Mouse (Mus musculus) heart, postnatal 36 days (tissue): ENCODE results near the gene Lypla2. TPM values are rescaled to one million over a fixed set of nuclear protein-coding genes. Genes with fewer than 3 reads are reported as not detected.

ENCODE experiments used
- DNase-seq, 2 experiments: peaks; one replicate each; pipeline ENCODE4 v3.0.0; 2021 to 2022
- intact Hi-C: fragments of 180-260 bp; cut with DNase I; formaldehyde crosslinking; loops from one replicate; pipeline ENCODE4 v1.15.1; 2025
- total RNA-seq, 2 experiments: library from RNA; stranded (reverse); gene quantifications; 2 replicates each; pipeline ENCODE4 v1.2.3; 2021

Gene Lypla2
- total RNA-seq, 2 experiments from 2014 or later: 33.3 to 34.7 TPM

DNA sequence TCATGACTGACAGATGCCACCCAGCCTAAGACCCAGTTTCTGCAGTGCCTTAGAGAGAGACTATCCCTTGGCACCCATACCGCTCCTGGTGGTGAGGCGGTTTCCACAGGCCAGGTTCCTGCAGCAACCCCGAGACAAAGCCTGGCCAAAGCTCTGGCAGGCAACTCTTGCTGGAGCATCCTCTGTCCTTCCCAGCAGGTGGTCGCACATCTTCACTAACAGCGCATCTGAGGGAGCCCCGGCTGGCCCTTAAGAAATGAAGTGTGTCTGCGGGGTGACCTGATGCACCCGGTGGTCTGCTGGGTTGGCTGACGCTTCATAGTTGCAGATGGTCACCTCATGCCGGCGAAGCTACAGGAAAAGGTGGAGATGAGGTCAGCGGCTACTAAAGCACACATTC lies 3.7 kb upstream of the Lypla2 start:
- intact Hi-C loops: no loop called here
- DNase-seq: no peak

- intact Hi-C loops: no loop called here
- DNase-seq: no peak
Observed at GRCm38 (mm10) chr4:135972911-135973811, 735 bp upstream of the Lypla2 start.

DNA sequence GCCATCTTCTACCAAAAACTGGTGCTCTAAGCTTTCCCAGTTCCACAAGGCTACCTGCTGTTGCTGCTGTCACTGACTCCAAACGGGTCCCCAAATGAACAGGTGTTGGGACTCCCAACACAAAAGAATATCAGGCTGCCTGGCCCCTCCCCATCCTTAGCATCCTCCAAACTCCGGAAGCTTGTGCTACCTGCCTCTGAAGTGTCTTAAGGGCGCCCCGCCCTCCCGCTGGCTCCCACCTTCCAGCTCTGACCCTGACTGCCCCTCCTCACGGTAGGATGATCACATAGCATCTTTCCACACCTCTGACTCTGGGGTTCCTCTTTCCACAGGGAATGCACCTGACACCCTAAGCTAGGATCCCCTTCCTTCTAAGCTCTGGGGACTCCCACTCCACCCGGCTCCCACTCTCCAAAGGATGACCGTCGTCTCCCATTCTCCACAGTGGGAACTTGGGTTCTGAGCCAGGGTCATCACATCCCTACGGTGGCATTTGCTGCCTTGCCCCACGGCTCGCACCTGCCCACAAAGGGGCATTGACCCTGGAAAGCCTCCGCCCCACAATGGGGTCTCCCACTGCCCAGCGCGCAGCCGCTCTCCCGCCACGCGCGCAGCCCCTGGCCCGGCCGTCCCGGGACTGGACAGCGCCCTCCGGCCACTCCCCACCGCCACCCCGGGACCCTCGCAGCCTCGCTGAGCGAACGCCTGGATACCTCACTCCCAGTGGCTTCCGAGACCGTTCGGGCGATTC lies 446 bp downstream of the Lypla2 start:
- no peak for DNase-seq
- intact Hi-C loops: no loop called here

GRCm38 (mm10) chr4:135970585-135970984 lies 1.8 kb downstream of the Lypla2 start:
- intact Hi-C loops: no loop called here
- DNase-seq: no peak

GRCm38 (mm10) chr4:135969070-135969750 lies 3.2 kb downstream of the Lypla2 start:
- no peak for DNase-seq
- intact Hi-C loops: no loop called here

DNA sequence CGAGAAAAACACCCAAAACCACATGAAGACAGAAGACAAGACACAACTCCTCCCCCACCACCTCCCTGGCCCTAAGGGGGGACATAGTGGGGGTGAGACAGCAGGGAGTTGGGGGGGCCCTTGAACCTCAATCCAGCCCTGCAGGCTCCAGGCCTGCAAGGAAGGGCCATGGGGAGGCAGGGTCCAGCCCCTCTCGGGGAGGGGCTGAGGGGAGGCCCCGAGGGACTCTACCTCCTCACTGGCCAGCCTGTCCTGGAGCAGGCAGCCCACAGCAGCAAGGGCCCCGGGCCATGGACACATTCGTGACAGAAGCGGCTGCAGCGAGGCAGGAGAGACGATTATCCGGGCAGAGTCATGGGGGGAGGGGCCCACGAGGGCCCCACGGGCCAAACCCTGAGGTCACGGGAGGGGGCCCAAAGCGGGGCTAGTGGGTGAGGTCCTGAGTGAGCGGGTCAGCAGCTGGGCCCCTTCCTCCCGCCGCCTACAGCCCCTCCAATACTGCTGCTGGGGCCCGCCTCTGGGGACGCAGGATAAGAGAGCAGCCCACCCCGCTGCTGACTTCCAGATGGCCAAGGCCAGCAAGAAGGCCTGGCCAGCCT lies 4.1 kb downstream of the Lypla2 start:
- intact Hi-C loops: no loop called here

DNA sequence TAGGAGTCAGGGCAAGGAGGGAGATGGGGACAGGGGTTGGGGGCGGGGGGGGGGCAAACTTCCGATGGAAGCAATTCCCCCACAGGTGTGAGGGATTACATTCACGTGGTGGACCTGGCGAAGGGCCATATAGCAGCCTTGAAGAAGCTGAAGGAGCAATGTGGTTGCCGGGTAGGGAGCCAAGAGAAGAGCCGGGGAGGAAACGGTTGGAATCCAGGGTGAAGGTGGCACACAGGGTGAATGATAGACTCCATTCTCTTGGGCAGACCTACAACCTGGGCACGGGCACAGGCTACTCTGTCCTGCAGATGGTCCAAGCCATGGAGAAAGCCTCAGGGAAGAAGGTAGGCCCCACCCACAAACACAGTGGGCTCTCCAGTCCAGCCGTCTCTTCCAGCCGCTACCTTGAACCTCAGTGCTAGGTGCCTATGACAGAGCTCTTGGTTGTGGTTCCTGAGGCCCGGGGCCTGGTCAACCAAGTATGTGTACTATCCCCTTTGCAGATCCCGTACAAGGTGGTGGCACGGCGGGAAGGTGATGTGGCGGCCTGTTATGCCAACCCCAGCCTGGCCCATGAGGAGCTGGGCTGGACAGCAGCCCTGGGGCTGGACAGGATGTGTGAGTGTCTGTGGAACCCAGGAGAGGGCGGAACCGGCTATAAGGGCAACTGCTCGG lies 5.2 kb downstream of the Lypla2 start:
- intact Hi-C loops: no loop called here

More for the DNA sequence above, 4.1 kb downstream of the Lypla2 start:
- no peak for DNase-seq

GRCm38 (mm10) chr4:135966283-135966682 lies 6.1 kb downstream of the Lypla2 start:
- DNase-seq: no peak
- intact Hi-C loops: no loop called here

More for the DNA sequence above, 5.2 kb downstream of the Lypla2 start:
- DNase-seq: no peak

GRCm38 (mm10) chr4:135965113-135965512 lies 7.3 kb downstream of the Lypla2 start:
- intact Hi-C loops: no loop called here
- DNase-seq: no peak

GRCm38 (mm10) chr4:135964426-135964825 lies 8.0 kb downstream of the Lypla2 start:
- intact Hi-C loops: no loop called here
- DNase-seq: no peak

- intact Hi-C loops: loop anchor here (2.0 kb wide), 1 partner anchor 57 kb away; the partner anchor contains the start of gene Eloa
- DNase-seq: peak; percentile 94
Observed at GRCm38 (mm10) chr4:135963457-135964193, 8.8 kb downstream of the Lypla2 start, which contains the start of gene Gale. Gale (plus strand) TSS chr4:135963727.

DNA sequence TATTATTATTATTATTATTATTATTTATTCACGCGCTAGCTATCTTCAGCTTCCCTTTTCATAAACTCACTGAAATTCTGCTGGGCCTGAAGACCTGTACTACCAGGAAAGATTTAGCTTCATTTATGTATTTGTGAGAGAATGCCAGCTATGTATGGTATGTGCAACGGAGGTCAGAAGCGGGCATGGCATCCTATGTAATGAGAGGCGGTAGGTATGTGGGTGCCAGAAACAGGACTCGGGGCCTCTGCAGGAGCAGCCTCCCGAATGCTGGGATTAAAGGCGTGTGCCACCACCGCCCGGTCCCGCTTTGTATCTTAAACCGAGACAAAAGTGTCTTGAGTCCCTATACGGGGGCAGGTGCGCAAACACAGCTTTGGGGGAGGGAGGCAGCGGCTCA lies 9.5 kb downstream of the Lypla2 start:
- intact Hi-C loops: loop anchor here (2.0 kb wide), 1 partner anchor 58 kb away; the partner anchor contains the start of gene Eloa
- DNase-seq: no peak

DNA sequence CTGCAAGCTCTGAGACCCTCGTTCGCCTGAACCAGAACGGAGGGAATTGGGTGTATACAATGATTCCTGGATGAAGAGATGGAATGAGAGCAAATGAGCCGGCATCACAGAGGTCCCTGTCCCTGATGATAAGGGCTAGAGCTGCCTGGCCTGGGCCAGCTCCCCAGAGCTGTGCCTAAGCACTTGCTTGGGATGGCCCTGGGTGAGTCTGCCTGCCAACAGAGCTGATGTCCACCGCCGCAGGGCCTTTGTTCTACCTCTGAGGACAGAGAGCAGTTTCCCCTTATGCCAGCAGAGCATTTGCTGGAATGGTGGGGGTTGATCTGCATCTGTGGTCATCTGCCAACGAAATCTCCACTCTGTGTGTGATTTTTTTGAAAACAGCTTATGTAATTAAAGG lies 10.2 kb downstream of the Lypla2 start:
- DNase-seq: no peak
- intact Hi-C loops: loop anchor here (2.0 kb wide), 1 partner anchor 59 kb away; the partner anchor contains the start of gene Eloa

GRCm38 (mm10) chr4:135961709-135962108 lies 10.7 kb downstream of the Lypla2 start:
- intact Hi-C loops: loop anchor here (2.0 kb wide), 1 partner anchor 59 kb away; the partner anchor contains the start of gene Eloa

DNA sequence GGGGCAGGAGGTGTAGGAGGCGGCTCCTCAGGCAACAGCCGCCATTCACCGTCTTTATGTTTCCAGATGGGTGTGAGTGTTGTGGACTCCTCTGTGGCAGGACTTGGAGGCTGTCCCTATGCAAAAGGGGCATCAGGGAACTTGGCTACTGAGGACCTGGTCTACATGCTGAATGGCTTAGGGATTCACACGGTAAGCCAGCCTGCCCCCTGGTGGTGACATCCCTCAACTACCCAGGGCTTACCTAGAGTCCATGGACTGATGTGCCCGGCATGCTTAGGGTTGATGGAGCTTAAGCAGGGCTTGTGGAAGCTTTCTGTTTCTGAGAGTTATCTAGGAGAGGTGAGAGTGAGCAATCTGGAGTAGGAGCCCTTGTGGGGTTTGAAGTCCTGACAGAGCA lies 11.7 kb downstream of the Lypla2 start:
- DNase-seq: peak; percentile 79 to 85
- intact Hi-C loops: loop anchor here (1.0 kb wide), 1 partner anchor 70 kb away; no protein-coding TSS in a partner anchor

More at GRCm38 (mm10) chr4:135961709-135962108, 10.7 kb downstream of the Lypla2 start:
- DNase-seq: no peak

GRCm38 (mm10) chr4:135958354-135958753 lies 14.1 kb downstream of the Lypla2 start:
- no peak for DNase-seq

GRCm38 (mm10) chr4:135955886-135956285 lies 16.5 kb downstream of the Lypla2 start:
- no peak for DNase-seq
- intact Hi-C loops: no loop called here

More at GRCm38 (mm10) chr4:135958354-135958753, 14.1 kb downstream of the Lypla2 start:
- intact Hi-C loops: no loop called here

DNA sequence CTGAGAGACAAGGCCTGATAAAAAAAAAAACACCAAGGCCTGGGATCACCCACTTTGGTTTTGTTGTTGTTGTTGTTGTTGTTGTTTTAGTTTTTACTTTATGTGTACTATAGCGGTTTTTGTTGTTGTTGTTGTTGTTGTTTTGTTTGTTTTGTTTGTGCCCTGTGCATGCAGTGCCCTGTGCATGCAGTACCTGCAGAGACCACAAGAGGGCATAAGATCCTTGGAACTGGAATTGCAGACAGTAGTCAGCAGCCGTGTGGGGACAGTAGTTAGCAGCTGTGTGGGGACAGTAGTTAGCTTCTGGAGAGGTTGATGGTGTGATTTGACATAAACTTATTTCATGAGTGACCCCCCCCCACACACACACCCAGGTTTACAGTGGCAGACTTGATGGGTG lies 18.2 kb downstream of the Lypla2 start:
- intact Hi-C loops: no loop called here
- peak; percentile 79 to 86 for DNase-seq

GRCm38 (mm10) chr4:135953179-135953578 lies 19.2 kb downstream of the Lypla2 start:
- no peak for DNase-seq
- intact Hi-C loops: no loop called here
